Mouse (Mus musculus) CH12.LX (cell line): ENCODE results near the gene Arl5c. TPM values are rescaled to one million over a fixed set of nuclear protein-coding genes. Genes with fewer than 3 reads are reported as not detected.

Experiments
- DNase-seq: peaks from one replicate; pipeline ENCODE4 v3.0.0-alpha.2; 2013; ENCODE audit errors: extremely low read depth
- H3K27ac ChIP-seq: 2 replicates; pipeline ENCODE4 v1.5.1; 2012; ENCODE audit warnings: low read depth, mild to moderate bottlenecking, control low read depth, moderate library complexity; ENCODE audit not compliant: insufficient read depth
- H3K27me3 ChIP-seq: replicated peaks from 2 replicates; pipeline ENCODE3; 2012; ENCODE audit warnings: inconsistent platforms
- H3K36me3 ChIP-seq, 2 experiments: replicated peaks in 1 of 2; 2 replicates each; pipeline versions ENCODE3 to v1.6.1; 2012; ENCODE audit warnings: inconsistent platforms in 1 of 2, low read length in 1 of 2, mild to moderate bottlenecking in 1 of 2, mixed read lengths in 1 of 2, moderate library complexity in 1 of 2; ENCODE audit not compliant: control insufficient read depth in 1 of 2, insufficient read depth in 1 of 2
- H3K4me1 ChIP-seq, 2 experiments: 2 replicates each; pipeline ENCODE4 v1.6.1; 2012; ENCODE audit warnings: inconsistent platforms in 1 of 2, moderate library complexity in 1 of 2; ENCODE audit not compliant: insufficient read depth in 2 of 2, control insufficient read depth in 1 of 2
- H3K4me2 ChIP-seq: 2 replicates; pipeline ENCODE4 v1.6.1; 2012; ENCODE audit warnings: low read depth, mild to moderate bottlenecking, control low read depth; ENCODE audit not compliant: poor library complexity, insufficient read depth, severe bottlenecking
- H3K4me3 ChIP-seq, 3 experiments: fragments of 150-350 bp in 1 of 3; sonication (generic) in 1 of 3; replicated peaks in 1 of 3; 2 replicates each; pipeline versions ENCODE3 to v1.5.1; 2011 to 2012; ENCODE audit warnings: low read depth in 2 of 3, low read length in 2 of 3, mild to moderate bottlenecking in 2 of 3, moderate library complexity in 2 of 3, control low read depth in 1 of 3, improper control_type of control experiment in 1 of 3, inconsistent platforms in 1 of 3, mixed read lengths in 1 of 3; ENCODE audit not compliant: poor library complexity in 1 of 3
- H3K79me2 ChIP-seq: replicated peaks from 2 replicates; pipeline ENCODE4 v1.6.1; 2012; ENCODE audit warnings: mild to moderate bottlenecking, moderate library complexity; ENCODE audit not compliant: control insufficient read depth, poor library complexity, insufficient read depth, severe bottlenecking; ENCODE audit errors: extremely low read depth
- H3K9ac ChIP-seq: 2 replicates; pipeline ENCODE4 v1.6.1; 2012; ENCODE audit warnings: low read depth, mild to moderate bottlenecking, control low read depth, moderate library complexity; ENCODE audit not compliant: insufficient read depth
- H3K9me3 ChIP-seq: replicated peaks from 2 replicates; pipeline ENCODE3; 2012; ENCODE audit warnings: low read length, inconsistent platforms, mixed read lengths
- BHLHE40 ChIP-seq: IDR thresholded peaks from 2 replicates; pipeline ENCODE4 v1.6.1; 2011; ENCODE audit warnings: mild to moderate bottlenecking, low read depth, low read length, improper control_type of control experiment
- CHD1 ChIP-seq: IDR thresholded peaks from 2 replicates; pipeline ENCODE4 v1.6.1; 2012; ENCODE audit warnings: low read depth, low read length, improper control_type of control experiment, inconsistent platforms
- CHD2 ChIP-seq: IDR thresholded peaks from 2 replicates; pipeline ENCODE4 v1.6.1; 2011; ENCODE audit warnings: low read length, improper control_type of control experiment
- ELF1 ChIP-seq: IDR thresholded peaks from 2 replicates; pipeline ENCODE4 v1.6.1; 2014; ENCODE audit warnings: low read depth, mild to moderate bottlenecking, inconsistent platforms, low read length, improper control_type of control experiment
- EP300 ChIP-seq: IDR thresholded peaks from 2 replicates; pipeline ENCODE4 v1.6.1; 2011; ENCODE audit warnings: low read length, improper control_type of control experiment
- ETS1 ChIP-seq: conservative IDR thresholded peaks from 2 replicates; pipeline ENCODE4 v1.6.1; 2012; ENCODE audit warnings: low read depth, mild to moderate bottlenecking, inconsistent platforms, low read length, improper control_type of control experiment, moderate library complexity
- GABPA ChIP-seq: IDR thresholded peaks from 2 replicates; pipeline ENCODE4 v1.6.1; 2012; ENCODE audit warnings: low read depth, low read length, improper control_type of control experiment, inconsistent platforms; ENCODE audit not compliant: insufficient replicate concordance
- IRF4 ChIP-seq: IDR thresholded peaks from 2 replicates; pipeline ENCODE4 v1.6.1; 2014; ENCODE audit warnings: low read depth, mild to moderate bottlenecking, inconsistent platforms, low read length, improper control_type of control experiment
- JUND ChIP-seq: conservative IDR thresholded peaks from 2 replicates; pipeline ENCODE4 v1.6.1; 2011; ENCODE audit warnings: low read depth, low read length, improper control_type of control experiment
- KAT2A ChIP-seq: IDR thresholded peaks from 2 replicates; pipeline ENCODE4 v1.6.1; 2012; ENCODE audit warnings: low read length, improper control_type of control experiment, inconsistent platforms; ENCODE audit not compliant: insufficient replicate concordance
- MAFK ChIP-seq: IDR thresholded peaks from 2 replicates; pipeline ENCODE4 v1.6.1; 2011; ENCODE audit warnings: low read length, improper control_type of control experiment; ENCODE audit not compliant: insufficient replicate concordance
- MAZ ChIP-seq: IDR thresholded peaks from 2 replicates; pipeline ENCODE4 v1.6.1; 2012; ENCODE audit warnings: low read depth, mild to moderate bottlenecking, inconsistent platforms, low read length, improper control_type of control experiment, moderate library complexity
- MEF2A ChIP-seq: IDR thresholded peaks from 2 replicates; pipeline ENCODE4 v1.6.1; 2014; ENCODE audit warnings: low read depth, mild to moderate bottlenecking, inconsistent platforms, low read length, improper control_type of control experiment, borderline replicate concordance
- NRF1 ChIP-seq: IDR thresholded peaks from 2 replicates; pipeline ENCODE4 v1.6.1; 2014; ENCODE audit warnings: low read depth, mild to moderate bottlenecking, inconsistent platforms, low read length, improper control_type of control experiment, moderate library complexity
- PAX5 ChIP-seq: IDR thresholded peaks from 2 replicates; pipeline ENCODE4 v1.6.1; 2012; ENCODE audit warnings: low read length, inconsistent platforms, mixed read lengths
- RAD21 ChIP-seq: IDR thresholded peaks from 2 replicates; pipeline ENCODE4 v1.6.1; 2011; ENCODE audit warnings: low read depth, mild to moderate bottlenecking, low read length, improper control_type of control experiment, moderate library complexity
- RCOR1 ChIP-seq: conservative IDR thresholded peaks from 2 replicates; pipeline ENCODE4 v1.6.1; 2012; ENCODE audit warnings: low read depth, mild to moderate bottlenecking, inconsistent platforms, low read length, improper control_type of control experiment
- SIN3A ChIP-seq: IDR thresholded peaks from 2 replicates; pipeline ENCODE4 v1.6.1; 2012; ENCODE audit warnings: low read length, improper control_type of control experiment, inconsistent platforms
- TBP ChIP-seq: conservative IDR thresholded peaks from 2 replicates; pipeline ENCODE4 v1.6.1; 2011; ENCODE audit warnings: low read depth, low read length, improper control_type of control experiment
- TCF12 ChIP-seq: IDR thresholded peaks from 2 replicates; pipeline ENCODE4 v1.6.1; 2014; ENCODE audit warnings: low read depth, mild to moderate bottlenecking, inconsistent platforms, low read length, improper control_type of control experiment
- UBTF ChIP-seq: IDR thresholded peaks from 2 replicates; pipeline ENCODE4 v1.6.1; 2012; ENCODE audit warnings: low read depth, mild to moderate bottlenecking, inconsistent platforms, low read length, improper control_type of control experiment, moderate library complexity
- USF2 ChIP-seq: conservative IDR thresholded peaks from 2 replicates; pipeline ENCODE4 v1.6.1; 2011; ENCODE audit warnings: low read depth, low read length, improper control_type of control experiment
- ZMIZ1 ChIP-seq: IDR thresholded peaks from 2 replicates; pipeline ENCODE4 v1.6.1; 2012; ENCODE audit warnings: low read depth, mild to moderate bottlenecking, inconsistent platforms, low read length, improper control_type of control experiment
- dilution Hi-C: fragments of 300-500 bp; cut with MboI; formaldehyde crosslinking; loops from 2 replicates; pipeline ENCODE4 v1.14.3; 2020; ENCODE audit warnings: low sequenced_read_pairs; ENCODE audit not compliant: extremely low pct_unique_long_range_greater_than_20kb, extremely low pct_ligation_motif_present
- in situ Hi-C: fragments of 300-500 bp; cut with MboI; formaldehyde crosslinking; loops from 3 replicates; pipeline ENCODE4 v1.14.3; 2019; ENCODE audit warnings: low sequenced_read_pairs, low pct_ligation_motif_present, low pct_unique_long_range_greater_than_20kb, mixed read lengths
- polyA plus RNA-seq: library from polyadenylated mRNA; unstranded; fragments of >175 nt; gene quantifications from 2 replicates; pipeline ENCODE4 v1.2.1, GENCODE M21; 2012; ENCODE audit warnings: low read depth; ENCODE audit not compliant: insufficient read length
- total RNA-seq, 2 experiments: library from RNA; depleted of rRNA; stranded (reverse); fragments of 300-350 nt in 1 of 2; fragments of >200 nt in 1 of 2; gene quantifications; 2 replicates each; pipeline ENCODE4 v1.2.3; 2012 to 2014

Arl5c gene
- total and polyA plus RNA-seq, 3 experiments, result 28.5 to 45.5 (median 32.2) TPM

- Histone ChIP-seq H3K4me3 (no peak overlapping the region), H3K36me3 (no peaks in the 10 kb centered on the region), H3K27ac (no peak overlapping the region), H3K9me3 (no peaks in the 10 kb centered on the region), H3K79me2 (no peaks in the 10 kb centered on the region), H3K27me3 (peaks cover 3% of the 10 kb centered on the region), H3K4me1 (peaks cover 12 to 31% of the 10 kb centered on the region in 2 experiments), H3K4me2 (no peak overlapping the region), H3K9ac (no peak overlapping the region)
- peak; percentile 81 for DNase-seq
- TF ChIP-seq RCOR1, result 0 out of 2 replicates have a peak, but pooled peaks have one; percentile 57
- TF ChIP-seq EP300, result peak; percentile 81
- TF ChIP-seq JUND, result no peak
- TF ChIP-seq ETS1, result peak; percentile 72
- peak; percentile 47; the same call in 1 of the 2 replicates for TF ChIP-seq MAFK
- TF ChIP-seq BHLHE40, result peak; percentile 81
- no peak for TF ChIP-seq CHD1
- TF ChIP-seq MAZ, result peak; percentile 37; the same call in 1 of the 2 replicates
- TF ChIP-seq CHD2, result peak; percentile 44; the same call in 1 of the 2 replicates
- no peak for TF ChIP-seq TBP
- TF ChIP-seq UBTF, result no peak
- TF ChIP-seq TCF12, result peak; percentile 96
- no peak for TF ChIP-seq KAT2A
- no peak for TF ChIP-seq ZMIZ1
- TF ChIP-seq SIN3A, result no peak
- TF ChIP-seq ELF1, result peak; percentile 37; the same call in 1 of the 2 replicates
- peak; percentile 69; the same call in 1 of the 2 replicates for TF ChIP-seq MEF2A
- no peak for TF ChIP-seq NRF1
- peak; percentile 75 for TF ChIP-seq IRF4
- no peak for TF ChIP-seq PAX5
- TF ChIP-seq USF2, result no peak
- no peak for TF ChIP-seq GABPA
- no peak; the same call in none of the 2 replicates for TF ChIP-seq RAD21
- in situ Hi-C loops, result no loop called here
- dilution Hi-C loops, result no loop called here
Observed at GRCm38 (mm10) chr11:97977797-97978196, 18.2 kb downstream of the Arl5c start.
